Comparison of ENCODE assay signal across 31 mouse cellular contexts in genomic region chr1:184140486-184140885, GRCm38 (mm10).
A peak's percentile ranks its signal among the peaks of the same experiment; 100 is the strongest.
DNase-seq lines count a peak whose midpoint lies in the region; ATAC-seq and TF ChIP-seq lines count a peak whose summit lies in the region.
"Had no signal": no experiment of that assay in that cellular context is flagged by ENCODE, and none has a peak within 500 bp of the region (broad histone marks: within the 10 kb centered on the region; RNA-seq: fewer than 3 reads in every experiment).

No protein-coding gene starts in this region.

- H3K4me3 ChIP-seq in embryonic fibroblast, embryonic 13.5 days (ENCODE audit: insufficient read depth, low read length) = no peak overlapping the region
- H3K4me3 ChIP-seq in intestine, embryonic 14.5 days (ENCODE audit: low read depth, low read length) = no peak overlapping the region
- no peak overlapping the region for H3K4me3 ChIP-seq in myocyte
- H3K4me3 ChIP-seq in midbrain, embryonic 16.5 days (ENCODE audit: low read depth, low read length) = no peak overlapping the region
- H3K4me3 ChIP-seq in forebrain, embryonic 16.5 days (replicated peaks; ENCODE audit: low read length) = no peak overlapping the region
- H3K4me3 ChIP-seq: forebrain, embryonic 13.5 days; heart, embryonic 15.5 days; hindbrain, embryonic 12.5 days; limb, embryonic 10.5 days; limb, embryonic 15.5 days; midbrain, embryonic 13.5 days had no signal

- WGBS in intestine, embryonic 14.5 days = 40% methylated on average over 5 of the region's 5 CpGs
- WGBS in midbrain, embryonic 16.5 days = 94% methylated on average over 5 of the region's 5 CpGs
- 91% methylated on average over 5 of the region's 5 CpGs for WGBS in forebrain, embryonic 16.5 days

- DNase-seq in 3T3-L1 (ENCODE audit: low read depth, low spot score) = peak; percentile 83
- no peak for DNase-seq in intestine, embryonic 14.5 days (ENCODE audit: low spot score)
- DNase-seq in gastrocnemius, postnatal 10 days = no peak
- DNase-seq: adrenal gland, postnatal 14 days; cerebellum, adult 11 months; cerebellum, adult 9-10 months; cerebellum, postnatal 36 days; gastrocnemius, postnatal 25 days; kidney, adult 2 months; layer of hippocampus, adult 9-11 months; lung, adult 2 months; lung, postnatal 10 days; right cerebral cortex, adult 18-20 months; right cerebral cortex, postnatal 4 days; thymus, adult 18-20 months; thymus, postnatal 25 days had no signal

- no peak for TF ChIP-seq POLR2A in embryonic fibroblast, embryonic 13.5 days (IDR thresholded peaks at IDR 0.05; ENCODE audit: low read depth, low read length)
- no peak for TF ChIP-seq POLR2A in myocyte (IDR thresholded peaks at IDR 0.05; ENCODE audit: insufficient read length, low read depth)

- peak; percentile 81 for ATAC-seq in intestine, embryonic 14.5 days (replicated peaks; ENCODE audit: low FRiP score, low TSS enrichment, low read depth)
- no peak for ATAC-seq in midbrain, embryonic 16.5 days
- ATAC-seq in forebrain, embryonic 16.5 days = no peak
- ATAC-seq: forebrain, embryonic 13.5 days; hindbrain, postnatal 0 days; midbrain, embryonic 13.5 days had no signal

- H3K27me3 ChIP-seq in intestine, embryonic 14.5 days (replicated peaks; ENCODE audit: control insufficient read depth, insufficient read depth, low read length) = no peaks in the 10 kb centered on the region
- H3K27me3 ChIP-seq in myocyte (ENCODE audit: control insufficient read depth, insufficient read depth, insufficient read length) = no peaks in the 10 kb centered on the region
- no peaks in the 10 kb centered on the region for H3K27me3 ChIP-seq in midbrain, embryonic 16.5 days (ENCODE audit: control insufficient read depth, insufficient read depth, low read depth, low read length)
- H3K27me3 ChIP-seq in forebrain, embryonic 16.5 days (replicated peaks; ENCODE audit: control insufficient read depth, insufficient read depth, low read length) = no peaks in the 10 kb centered on the region
- H3K27me3 ChIP-seq: forebrain, embryonic 13.5 days; heart, embryonic 15.5 days; hindbrain, embryonic 12.5 days; limb, embryonic 15.5 days; midbrain, embryonic 13.5 days had no signal

- H3K79me2 ChIP-seq in myocyte (ENCODE audit: control insufficient read depth, insufficient read depth) = no peaks in the 10 kb centered on the region

- no peak overlapping the region for H3K9ac ChIP-seq in intestine, embryonic 14.5 days (ENCODE audit: low read length)
- no peak overlapping the region for H3K9ac ChIP-seq in midbrain, embryonic 16.5 days (ENCODE audit: low read depth, low read length)
- H3K9ac ChIP-seq in forebrain, embryonic 16.5 days (replicated peaks; ENCODE audit: low read depth, low read length) = no peak overlapping the region
- H3K9ac ChIP-seq: forebrain, embryonic 13.5 days; heart, embryonic 15.5 days; hindbrain, embryonic 12.5 days; limb, embryonic 15.5 days; liver, embryonic 14.5 days; midbrain, embryonic 13.5 days had no signal

- H3K36me3 ChIP-seq in intestine, embryonic 14.5 days (ENCODE audit: control insufficient read depth, insufficient read depth, low read length) = no peaks in the 10 kb centered on the region
- H3K36me3 ChIP-seq in myocyte (ENCODE audit: control insufficient read depth, insufficient read depth) = no peaks in the 10 kb centered on the region
- H3K36me3 ChIP-seq in midbrain, embryonic 16.5 days (ENCODE audit: control insufficient read depth, insufficient read depth, low read length) = no peaks in the 10 kb centered on the region
- H3K36me3 ChIP-seq in forebrain, embryonic 16.5 days (ENCODE audit: control insufficient read depth, insufficient read depth) = no peaks in the 10 kb centered on the region
- H3K36me3 ChIP-seq: heart, embryonic 15.5 days; hindbrain, embryonic 12.5 days; limb, embryonic 10.5 days; limb, embryonic 15.5 days; midbrain, embryonic 13.5 days had no signal

- H3ac ChIP-seq in myocyte (ENCODE audit: control insufficient read depth, insufficient read length) = no peak overlapping the region

- no peak overlapping the region for H3K4me2 ChIP-seq in intestine, embryonic 14.5 days (ENCODE audit: low read length)
- peak overlapping the region; percentile 46 for H3K4me2 ChIP-seq in myocyte (ENCODE audit: low read depth)
- H3K4me2 ChIP-seq in midbrain, embryonic 16.5 days (ENCODE audit: low read length) = no peak overlapping the region
- H3K4me2 ChIP-seq in forebrain, embryonic 16.5 days (ENCODE audit: low read length) = no peak overlapping the region
- H3K4me2 ChIP-seq: forebrain, embryonic 13.5 days; heart, embryonic 15.5 days; hindbrain, embryonic 12.5 days; limb, embryonic 15.5 days; midbrain, embryonic 13.5 days had no signal

- no peak for TF ChIP-seq CTCF in embryonic fibroblast, embryonic 13.5 days (IDR thresholded peaks at IDR 0.05; ENCODE audit: borderline replicate concordance, insufficient read depth, low read length)

- H3K27ac ChIP-seq in embryonic fibroblast, embryonic 13.5 days (ENCODE audit: insufficient read depth, low read length) = peak overlapping the region; percentile 65; the same call in 1 of the 2 replicates
- no peak overlapping the region for H3K27ac ChIP-seq in intestine, embryonic 14.5 days (ENCODE audit: low read depth)
- H3K27ac ChIP-seq in midbrain, embryonic 16.5 days (ENCODE audit: low read length) = no peak overlapping the region
- H3K27ac ChIP-seq in forebrain, embryonic 16.5 days (ENCODE audit: low read length) = no peak overlapping the region
- H3K27ac ChIP-seq: forebrain, embryonic 13.5 days; heart, embryonic 15.5 days; hindbrain, embryonic 12.5 days; hindbrain, postnatal 0 days; kidney, postnatal 0 days; limb, embryonic 10.5 days; limb, embryonic 15.5 days; liver, embryonic 14.5 days; macrophage; midbrain, embryonic 13.5 days; stomach, postnatal 0 days had no signal

- no peaks in the 10 kb centered on the region for H3K9me3 ChIP-seq in intestine, embryonic 14.5 days (ENCODE audit: control insufficient read depth, low read length)
- H3K9me3 ChIP-seq in midbrain, embryonic 16.5 days (replicated peaks; ENCODE audit: control insufficient read depth, low read length, poor library complexity, severe bottlenecking) = 0 out of 2 replicates have a peak, but pooled peaks cover 2% of the 10 kb centered on the region
- no peaks in the 10 kb centered on the region for H3K9me3 ChIP-seq in forebrain, embryonic 16.5 days (ENCODE audit: control insufficient read depth, low read length)
- H3K9me3 ChIP-seq: forebrain, embryonic 13.5 days; heart, embryonic 15.5 days; hindbrain, embryonic 12.5 days; limb, embryonic 10.5 days; limb, embryonic 15.5 days; midbrain, embryonic 13.5 days had no signal

- H3K4me1 ChIP-seq in embryonic fibroblast, embryonic 13.5 days (ENCODE audit: control insufficient read depth, insufficient read depth, low read length) = peaks cover 5% of the 10 kb centered on the region; the same call in 1 of the 2 replicates
- H3K4me1 ChIP-seq in intestine, embryonic 14.5 days (replicated peaks; ENCODE audit: control insufficient read depth, insufficient read depth, low read length) = no peaks in the 10 kb centered on the region; the same call in 1 of the 2 replicates
- H3K4me1 ChIP-seq in midbrain, embryonic 16.5 days (ENCODE audit: control insufficient read depth, insufficient read depth, low read length) = no peaks in the 10 kb centered on the region
- H3K4me1 ChIP-seq in forebrain, embryonic 16.5 days (replicated peaks; ENCODE audit: control insufficient read depth, insufficient read depth, low read length) = no peaks in the 10 kb centered on the region
- H3K4me1 ChIP-seq: forebrain, embryonic 13.5 days; heart, embryonic 15.5 days; hindbrain, embryonic 12.5 days; limb, embryonic 10.5 days; midbrain, embryonic 13.5 days had no signal

TF ChIP-seq in myocyte, 11 proteins besides CTCF, POLR2A, EP300 and RAD21:
- TF ChIP-seq TCF3 (IDR thresholded peaks at IDR 0.05; ENCODE audit: insufficient read length, low read depth) (no peak), CEBPB (IDR thresholded peaks at IDR 0.05; ENCODE audit: insufficient read depth, poor library complexity, severe bottlenecking) (no peak), SRF (IDR thresholded peaks at IDR 0.05; ENCODE audit: control insufficient read depth, insufficient read length, low read depth) (no peak), MYOG (IDR thresholded peaks at IDR 0.05; ENCODE audit: control insufficient read depth in 1 of 3, insufficient read depth in 1 of 3, insufficient read length in 2 of 3, low read depth in 2 of 3) (no peak), MAX (IDR thresholded peaks at IDR 0.05; ENCODE audit: low read depth) (no peak), TCF12 (IDR thresholded peaks at IDR 0.05; ENCODE audit: insufficient read depth, poor library complexity, severe bottlenecking) (no peak), MYOD1 (IDR thresholded peaks at IDR 0.05; ENCODE audit: control insufficient read depth in 1 of 3, insufficient read length in 2 of 3, low read depth in 2 of 3) (no peak), USF1 (IDR thresholded peaks at IDR 0.05; ENCODE audit: low read depth) (no peak), REST (IDR thresholded peaks at IDR 0.05; ENCODE audit: insufficient read depth, insufficient read length) (no peak), POLR2AphosphoS2 (IDR thresholded peaks at IDR 0.05; ENCODE audit: insufficient read length, low read depth) (no peak)
